Mouse (Mus musculus): ENCODE data around the gene Zglp1. TPM values are rescaled to one million over a fixed set of nuclear protein-coding genes. Genes with fewer than 3 reads are reported as not detected.
A peak's percentile ranks its signal among the peaks of the same experiment; 100 is the strongest.

Zglp1 gene
- polyA plus RNA-seq, 1 experiment from 2014 or later: 1.2 TPM

- 0 out of 2 replicates have a peak overlapping the region, but pooled peaks have one; percentile 45 for H3K9ac ChIP-seq (ENCODE audit: low read depth, low read length)
Measured at GRCm38 (mm10) chr9:21032491-21032890, 34.4 kb downstream of the Zglp1 start.

GRCm38 (mm10) chr9:21031896-21032351 is 35.0 kb downstream of the Zglp1 start, which contains the start of gene Icam5:
TSS of gene Icam5 (plus strand) at chr9:21032073.
- DNase-seq (ENCODE audit: low spot score) (no peak), ATAC-seq (ENCODE audit: low read depth) (no peak)
- Histone ChIP-seq H3K4me1 (ENCODE audit: control insufficient read depth, insufficient read depth, low read length) (peaks cover 38% of the 10 kb centered on the region), H3K36me3 (ENCODE audit: control insufficient read depth, insufficient read depth, low read length) (no peaks in the 10 kb centered on the region), H3K9me3 (ENCODE audit: control insufficient read depth, low read length) (no peaks in the 10 kb centered on the region), H3K4me3 (ENCODE audit: low read depth, low read length) (peak within 1 kb of the TSS; percentile 52), H3K27ac (replicated peaks; ENCODE audit: low read depth, low read length) (no peak within 1 kb of the TSS), H3K27me3 (replicated peaks; ENCODE audit: control insufficient read depth, insufficient read depth, low read length) (peaks cover 79% of the 10 kb centered on the region), H3K4me2 (ENCODE audit: low read depth, low read length) (peak within 1 kb of the TSS; percentile 73), H3K9ac (ENCODE audit: low read depth, low read length) (peak within 1 kb of the TSS; percentile 53)
- under 1% methylated on average over 28 of the region's 35 CpGs for WGBS

More at GRCm38 (mm10) chr9:21032491-21032890, 34.4 kb downstream of the Zglp1 start:
- ATAC-seq (ENCODE audit: low read depth) (no peak), DNase-seq (ENCODE audit: low spot score) (no peak)
- Histone ChIP-seq H3K4me2 (ENCODE audit: low read depth, low read length) (peak overlapping the region; percentile 73), H3K4me3 (ENCODE audit: low read depth, low read length) (peak overlapping the region; percentile 52), H3K9me3 (ENCODE audit: control insufficient read depth, low read length) (no peaks in the 10 kb centered on the region), H3K36me3 (ENCODE audit: control insufficient read depth, insufficient read depth, low read length) (no peaks in the 10 kb centered on the region), H3K27ac (replicated peaks; ENCODE audit: low read depth, low read length) (no peak overlapping the region), H3K4me1 (ENCODE audit: control insufficient read depth, insufficient read depth, low read length) (peaks cover 42% of the 10 kb centered on the region), H3K27me3 (replicated peaks; ENCODE audit: control insufficient read depth, insufficient read depth, low read length) (peaks cover 85% of the 10 kb centered on the region)
- WGBS: 1% methylated on average over 7 of the region's 7 CpGs

- DNase-seq (ENCODE audit: low spot score): peak; percentile 73
- H3K9me3 ChIP-seq (ENCODE audit: control insufficient read depth, low read length): no peaks in the 10 kb centered on the region
- WGBS: under 1% methylated on average over 24 of the region's 36 CpGs
- H3K9ac ChIP-seq (ENCODE audit: low read depth, low read length): peak overlapping the region; percentile 45
- H3K4me2 ChIP-seq (ENCODE audit: low read depth, low read length): peak overlapping the region; percentile 73
- peak; percentile 47 for ATAC-seq (ENCODE audit: low read depth)
- no peaks in the 10 kb centered on the region for H3K36me3 ChIP-seq (ENCODE audit: control insufficient read depth, insufficient read depth, low read length)
- peak overlapping the region; percentile 52 for H3K4me3 ChIP-seq (ENCODE audit: low read depth, low read length)
- H3K27ac ChIP-seq (replicated peaks; ENCODE audit: low read depth, low read length): no peak overlapping the region
- peaks cover 33% of the 10 kb centered on the region for H3K4me1 ChIP-seq (ENCODE audit: control insufficient read depth, insufficient read depth, low read length)
- H3K27me3 ChIP-seq (replicated peaks; ENCODE audit: control insufficient read depth, insufficient read depth, low read length): peaks cover 73% of the 10 kb centered on the region
Measured at GRCm38 (mm10) chr9:21031251-21031895, 35.5 kb downstream of the Zglp1 start.

GRCm38 (mm10) chr9:21030781-21031250 is 36.1 kb downstream of the Zglp1 start:
- Histone ChIP-seq H3K36me3 (ENCODE audit: control insufficient read depth, insufficient read depth, low read length) (no peaks in the 10 kb centered on the region), H3K4me1 (ENCODE audit: control insufficient read depth, insufficient read depth, low read length) (peaks cover 33% of the 10 kb centered on the region), H3K9ac (ENCODE audit: low read depth, low read length) (no peak overlapping the region), H3K4me2 (ENCODE audit: low read depth, low read length) (peak overlapping the region; percentile 73), H3K27me3 (replicated peaks; ENCODE audit: control insufficient read depth, insufficient read depth, low read length) (peaks cover 68% of the 10 kb centered on the region), H3K27ac (replicated peaks; ENCODE audit: low read depth, low read length) (no peak overlapping the region), H3K4me3 (ENCODE audit: low read depth, low read length) (peak overlapping the region; percentile 52), H3K9me3 (ENCODE audit: control insufficient read depth, low read length) (no peaks in the 10 kb centered on the region)
- peak; percentile 93 for DNase-seq (ENCODE audit: low spot score)
- peak; percentile 74 for ATAC-seq (ENCODE audit: low read depth)
- WGBS: 0% methylated on average over 13 of the region's 13 CpGs

- no peaks in the 10 kb centered on the region for H3K9me3 ChIP-seq (ENCODE audit: control insufficient read depth, low read length)
- peaks cover 61% of the 10 kb centered on the region for H3K27me3 ChIP-seq (replicated peaks; ENCODE audit: control insufficient read depth, insufficient read depth, low read length)
- no peak overlapping the region for H3K9ac ChIP-seq (ENCODE audit: low read depth, low read length)
- DNase-seq (ENCODE audit: low spot score): no peak
- H3K4me1 ChIP-seq (ENCODE audit: control insufficient read depth, insufficient read depth, low read length): peaks cover 33% of the 10 kb centered on the region
- H3K36me3 ChIP-seq (ENCODE audit: control insufficient read depth, insufficient read depth, low read length): no peaks in the 10 kb centered on the region
- ATAC-seq (ENCODE audit: low read depth): no peak
- peak overlapping the region; percentile 52 for H3K4me3 ChIP-seq (ENCODE audit: low read depth, low read length)
- 34% methylated on average over 21 of the region's 22 CpGs for WGBS
- H3K4me2 ChIP-seq (ENCODE audit: low read depth, low read length): peak overlapping the region; percentile 73
- H3K27ac ChIP-seq (replicated peaks; ENCODE audit: low read depth, low read length): no peak overlapping the region
Measured at GRCm38 (mm10) chr9:21030055-21030600, 36.8 kb downstream of the Zglp1 start.

- peak within 1 kb of the TSS; percentile 40; the same call in 1 of the 2 replicates for H3K9ac ChIP-seq (ENCODE audit: low read depth, low read length)
Measured at GRCm38 (mm10) chr9:21029291-21030054, 37.4 kb downstream of the Zglp1 start, which contains the start of gene Icam4. TSS of gene Icam4 (plus strand) at chr9:21029373.

GRCm38 (mm10) chr9:21028560-21029110 is 38.3 kb downstream of the Zglp1 start:
- DNase-seq (ENCODE audit: low spot score): no peak
- H3K9ac ChIP-seq (ENCODE audit: low read depth, low read length): no peak overlapping the region
- no peak for ATAC-seq (ENCODE audit: low read depth)
- peaks cover 47% of the 10 kb centered on the region for H3K27me3 ChIP-seq (replicated peaks; ENCODE audit: control insufficient read depth, insufficient read depth, low read length)
- WGBS: 59% methylated on average over 6 of the region's 6 CpGs
- H3K9me3 ChIP-seq (ENCODE audit: control insufficient read depth, low read length): no peaks in the 10 kb centered on the region
- H3K4me3 ChIP-seq (ENCODE audit: low read depth, low read length): no peak overlapping the region
- peaks cover 33% of the 10 kb centered on the region for H3K4me1 ChIP-seq (ENCODE audit: control insufficient read depth, insufficient read depth, low read length)
- no peak overlapping the region; the same call in 1 of the 2 replicates for H3K4me2 ChIP-seq (ENCODE audit: low read depth, low read length)
- no peaks in the 10 kb centered on the region for H3K36me3 ChIP-seq (ENCODE audit: control insufficient read depth, insufficient read depth, low read length)
- H3K27ac ChIP-seq (replicated peaks; ENCODE audit: low read depth, low read length): no peak overlapping the region

More at GRCm38 (mm10) chr9:21029291-21030054, 37.4 kb downstream of the Zglp1 start, which contains the start of gene Icam4:
- Histone ChIP-seq H3K27ac (replicated peaks; ENCODE audit: low read depth, low read length) (no peak within 1 kb of the TSS), H3K4me3 (ENCODE audit: low read depth, low read length) (peak within 1 kb of the TSS; percentile 52), H3K27me3 (replicated peaks; ENCODE audit: control insufficient read depth, insufficient read depth, low read length) (peaks cover 54% of the 10 kb centered on the region), H3K36me3 (ENCODE audit: control insufficient read depth, insufficient read depth, low read length) (no peaks in the 10 kb centered on the region), H3K4me1 (ENCODE audit: control insufficient read depth, insufficient read depth, low read length) (peaks cover 33% of the 10 kb centered on the region), H3K9me3 (ENCODE audit: control insufficient read depth, low read length) (no peaks in the 10 kb centered on the region), H3K4me2 (ENCODE audit: low read depth, low read length) (peak within 1 kb of the TSS; percentile 73)
- WGBS: 2% methylated on average over 37 of the region's 37 CpGs
- ATAC-seq (ENCODE audit: low read depth) (no peak), DNase-seq (ENCODE audit: low spot score) (peak; percentile 76)

- DNase-seq (ENCODE audit: low spot score) (no peak), ATAC-seq (ENCODE audit: low read depth) (no peak)
- Histone ChIP-seq H3K27ac (replicated peaks; ENCODE audit: low read depth, low read length) (no peak overlapping the region), H3K4me3 (ENCODE audit: low read depth, low read length) (no peak overlapping the region), H3K9me3 (ENCODE audit: control insufficient read depth, low read length) (no peaks in the 10 kb centered on the region), H3K27me3 (replicated peaks; ENCODE audit: control insufficient read depth, insufficient read depth, low read length) (peaks cover 39% of the 10 kb centered on the region), H3K36me3 (ENCODE audit: control insufficient read depth, insufficient read depth, low read length) (no peaks in the 10 kb centered on the region), H3K4me1 (ENCODE audit: control insufficient read depth, insufficient read depth, low read length) (peaks cover 27% of the 10 kb centered on the region), H3K4me2 (ENCODE audit: low read depth, low read length) (no peak overlapping the region), H3K9ac (ENCODE audit: low read depth, low read length) (no peak overlapping the region)
- 58% methylated on average over 8 of the region's 8 CpGs for WGBS
Measured at GRCm38 (mm10) chr9:21027774-21028290, 39.1 kb downstream of the Zglp1 start.

Measured in embryonic facial prominence, embryonic 14.5 days (tissue).